Mouse (Mus musculus) CD8-positive naive resting alpha-beta T cell, adult 2 months (primary cell): ENCODE data around the gene Itk.
A peak's percentile ranks its signal among the peaks of the same experiment; 100 is the strongest.

Source experiments
- DNase-seq, 2 experiments: peaks; one replicate each; pipeline ENCODE4 v3.0.0; 2022; ENCODE audit warnings: low read depth in 2 of 2, low spot score in 2 of 2

Itk gene

GRCm38 (mm10) chr11:46308271-46308974, 80.9 kb downstream of the Itk start:
- DNase-seq: peak in 1 of 2 experiments; percentile 59

- DNase-seq: peak in 1 of 2 experiments; percentile 46
Observed at GRCm38 (mm10) chr11:46307768-46308167, 81.5 kb downstream of the Itk start.

- DNase-seq: no peak
Observed at GRCm38 (mm10) chr11:46306776-46307175, 82.5 kb downstream of the Itk start.

- DNase-seq: no peak
Observed at GRCm38 (mm10) chr11:46305881-46306520, 83.3 kb downstream of the Itk start.

GRCm38 (mm10) chr11:46304864-46305710, 84.2 kb downstream of the Itk start:
- peak in 1 of 2 experiments; percentile 46 for DNase-seq

GRCm38 (mm10) chr11:46304093-46304492, 85.2 kb downstream of the Itk start:
- no peak for DNase-seq

GRCm38 (mm10) chr11:46302471-46302870, 86.8 kb downstream of the Itk start:
- DNase-seq: no peak

- DNase-seq: no peak
Observed at GRCm38 (mm10) chr11:46301579-46302248, 87.6 kb downstream of the Itk start.

GRCm38 (mm10) chr11:46299901-46300300, 89.4 kb downstream of the Itk start:
- DNase-seq: no peak

- DNase-seq: no peak
Observed at GRCm38 (mm10) chr11:46298889-46299785, 90.2 kb downstream of the Itk start.

- DNase-seq: no peak
Observed at GRCm38 (mm10) chr11:46294390-46294789, 94.9 kb downstream of the Itk start.

- DNase-seq: no peak
Observed at GRCm38 (mm10) chr11:46293491-46293890, 95.8 kb downstream of the Itk start.

GRCm38 (mm10) chr11:46290988-46291405, 98.3 kb downstream of the Itk start:
- no peak for DNase-seq

- no peak for DNase-seq
Observed at GRCm38 (mm10) chr11:46289561-46289960, 99.8 kb downstream of the Itk start.

- no peak for DNase-seq
Observed at GRCm38 (mm10) chr11:46289022-46289421, 100.3 kb downstream of the Itk start.

- DNase-seq: no peak
Observed at GRCm38 (mm10) chr11:46288091-46288490, 101.2 kb downstream of the Itk start.

- DNase-seq: no peak
Observed at GRCm38 (mm10) chr11:46286803-46287202, 102.5 kb downstream of the Itk start.

GRCm38 (mm10) chr11:46283800-46284199, 105.5 kb downstream of the Itk start:
- DNase-seq: no peak

GRCm38 (mm10) chr11:46282612-46283011, 106.7 kb downstream of the Itk start:
- no peak for DNase-seq

- no peak for DNase-seq
Observed at GRCm38 (mm10) chr11:46278709-46279108, 110.6 kb downstream of the Itk start.
